Mouse (Mus musculus) testis, adult 2 months (tissue): ENCODE results near the gene Adamts15. TPM values are rescaled to one million over a fixed set of nuclear protein-coding genes. Genes with fewer than 3 reads are reported as not detected.

Source experiments
- H3K27ac ChIP-seq: fragments of 200-500 bp; 2 replicates; pipeline ENCODE4 v1.5.1; 2012; ENCODE audit warnings: low read depth, low read length; ENCODE audit not compliant: control insufficient read depth, insufficient read depth
- H3K27me3 ChIP-seq: fragments of 200-500 bp; 2 replicates; pipeline ENCODE4 v1.6.1; 2012; ENCODE audit warnings: mild to moderate bottlenecking, low read length, moderate library complexity; ENCODE audit not compliant: control insufficient read depth, insufficient read depth
- H3K36me3 ChIP-seq: fragments of 200-500 bp; 2 replicates; pipeline ENCODE4 v1.6.1; 2012; ENCODE audit warnings: mild to moderate bottlenecking, low read length; ENCODE audit not compliant: control insufficient read depth, insufficient read depth
- H3K4me1 ChIP-seq: fragments of 200-500 bp; 2 replicates; pipeline ENCODE4 v1.6.1; 2012; ENCODE audit warnings: low read length; ENCODE audit not compliant: control insufficient read depth, insufficient read depth
- H3K4me3 ChIP-seq: fragments of 200-500 bp; 2 replicates; pipeline ENCODE4 v1.5.1; 2012; ENCODE audit warnings: low read depth, mild to moderate bottlenecking, low read length, moderate library complexity, mixed read lengths; ENCODE audit not compliant: control insufficient read depth
- CTCF ChIP-seq: fragments of 200-500 bp; IDR thresholded peaks from 2 replicates; pipeline ENCODE4 v1.5.1; 2012; ENCODE audit warnings: low read depth, mild to moderate bottlenecking, inconsistent platforms, low read length, moderate library complexity; ENCODE audit not compliant: control insufficient read depth, insufficient read depth, insufficient replicate concordance
- POLR2A ChIP-seq: fragments of 200-500 bp; IDR thresholded peaks from 2 replicates; pipeline ENCODE4 v1.6.1; 2012; ENCODE audit warnings: low read depth, mild to moderate bottlenecking, inconsistent platforms, low read length, moderate library complexity; ENCODE audit not compliant: control insufficient read depth
- polyA plus RNA-seq: library from polyadenylated mRNA; depleted of rRNA; stranded (reverse); fragments of >200 nt; gene quantifications from 2 replicates; pipeline ENCODE4 v1.2.3, GENCODE M21; 2012

Gene Adamts15
- polyA plus RNA-seq, 1 experiment = 0.58 TPM

DNA sequence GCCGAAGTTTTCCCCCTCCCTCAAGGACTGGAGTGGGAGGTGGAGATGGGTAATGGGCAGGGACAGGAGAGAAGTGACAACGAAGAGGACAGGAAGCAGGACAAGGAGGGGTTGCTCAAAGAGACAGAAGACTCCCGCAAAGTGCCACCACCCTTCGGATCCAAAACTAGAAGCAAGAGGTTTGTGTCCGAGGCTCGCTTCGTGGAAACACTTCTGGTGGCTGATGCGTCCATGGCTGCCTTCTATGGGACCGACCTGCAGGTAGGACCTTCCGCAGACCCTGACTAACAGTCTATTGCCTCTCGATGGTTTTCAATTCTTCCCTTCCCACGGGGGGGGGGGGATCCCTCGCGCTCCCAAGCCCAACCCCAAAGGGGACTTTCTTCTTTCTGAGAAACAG lies 21.1 kb upstream of the Adamts15 start:
- TF ChIP-seq POLR2A (no peak), CTCF (no peak)
- H3K36me3 ChIP-seq = no peaks in the 10 kb centered on the region
- no peak overlapping the region for H3K27ac ChIP-seq
- no peaks in the 10 kb centered on the region for H3K27me3 ChIP-seq
- H3K4me3 ChIP-seq = peak overlapping the region; percentile 70
- peaks cover 14% of the 10 kb centered on the region for H3K4me1 ChIP-seq

DNA sequence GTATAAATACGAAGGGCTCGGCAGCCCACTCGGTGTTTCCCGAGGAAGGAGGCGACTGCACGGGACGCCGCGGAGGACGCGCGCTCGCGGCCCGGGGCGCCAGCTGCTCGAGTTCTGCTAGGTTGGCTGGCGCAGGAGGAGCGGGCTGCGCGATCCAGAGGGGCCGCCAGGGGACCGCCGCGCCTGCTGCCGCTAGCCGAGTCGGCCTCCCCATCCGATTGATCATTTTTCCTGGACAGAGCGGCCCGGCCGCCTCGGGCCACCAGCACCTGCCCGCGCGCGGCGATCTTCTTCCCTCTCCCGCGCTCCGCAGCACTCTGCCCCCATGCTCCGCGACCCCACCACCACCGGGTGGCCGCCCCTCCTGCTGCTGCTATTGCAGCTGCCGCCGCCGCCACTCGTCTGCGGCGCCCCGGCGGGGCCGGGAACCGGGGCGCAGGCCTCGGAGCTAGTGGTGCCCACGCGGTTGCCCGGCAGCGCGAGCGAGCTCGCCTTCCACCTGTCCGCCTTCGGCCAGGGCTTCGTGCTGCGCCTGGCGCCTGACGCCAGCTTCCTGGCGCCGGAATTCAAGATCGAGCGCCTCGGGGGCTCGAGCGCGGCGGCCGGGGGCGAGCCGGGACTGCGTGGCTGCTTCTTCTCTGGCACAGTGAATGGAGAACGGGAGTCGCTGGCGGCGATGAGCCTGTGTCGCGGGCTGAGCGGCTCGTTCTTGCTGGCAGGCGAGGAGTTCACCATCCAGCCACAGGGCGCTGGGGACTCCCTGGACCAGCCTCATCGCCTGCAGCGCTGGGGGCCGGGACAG lies 20.5 kb upstream of the Adamts15 start, which contains the start of gene Adamts8:
TSS of gene Adamts8 (plus strand) at position 51 of the 802 bp plus-strand sequence.
- peak within 1 kb of the TSS; percentile 70 for H3K4me3 ChIP-seq
- H3K27me3 ChIP-seq = no peaks in the 10 kb centered on the region
- peaks cover 14% of the 10 kb centered on the region for H3K4me1 ChIP-seq
- no peak for TF ChIP-seq CTCF
- TF ChIP-seq POLR2A = no peak
- no peaks in the 10 kb centered on the region for H3K36me3 ChIP-seq
- no peak within 1 kb of the TSS for H3K27ac ChIP-seq

DNA sequence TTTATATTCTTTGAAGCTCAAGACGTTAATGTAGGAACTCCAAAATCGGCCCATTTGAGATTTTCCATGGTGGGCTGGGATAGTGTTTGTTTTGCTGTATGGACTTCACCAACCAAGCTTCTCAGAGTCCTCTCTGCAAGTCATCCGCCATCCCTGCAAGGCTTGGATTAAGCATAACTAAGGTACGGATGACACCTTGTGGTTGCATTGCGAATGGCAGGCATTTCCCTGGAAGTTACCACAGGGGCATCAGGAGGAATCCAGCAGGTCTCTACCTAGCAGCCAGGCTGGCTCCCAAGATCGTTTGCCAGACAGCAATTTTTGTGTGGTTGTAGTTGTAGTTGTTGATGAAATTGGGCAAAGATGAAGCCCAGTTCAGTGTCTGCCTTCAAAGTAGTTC lies 18.1 kb upstream of the Adamts15 start:
- H3K4me1 ChIP-seq = peaks cover 14% of the 10 kb centered on the region
- no peaks in the 10 kb centered on the region for H3K36me3 ChIP-seq
- no peak overlapping the region for H3K27ac ChIP-seq
- no peak overlapping the region for H3K4me3 ChIP-seq
- peak; percentile 66; the same call in 1 of the 2 replicates for TF ChIP-seq CTCF
- no peak for TF ChIP-seq POLR2A
- H3K27me3 ChIP-seq = no peaks in the 10 kb centered on the region

DNA sequence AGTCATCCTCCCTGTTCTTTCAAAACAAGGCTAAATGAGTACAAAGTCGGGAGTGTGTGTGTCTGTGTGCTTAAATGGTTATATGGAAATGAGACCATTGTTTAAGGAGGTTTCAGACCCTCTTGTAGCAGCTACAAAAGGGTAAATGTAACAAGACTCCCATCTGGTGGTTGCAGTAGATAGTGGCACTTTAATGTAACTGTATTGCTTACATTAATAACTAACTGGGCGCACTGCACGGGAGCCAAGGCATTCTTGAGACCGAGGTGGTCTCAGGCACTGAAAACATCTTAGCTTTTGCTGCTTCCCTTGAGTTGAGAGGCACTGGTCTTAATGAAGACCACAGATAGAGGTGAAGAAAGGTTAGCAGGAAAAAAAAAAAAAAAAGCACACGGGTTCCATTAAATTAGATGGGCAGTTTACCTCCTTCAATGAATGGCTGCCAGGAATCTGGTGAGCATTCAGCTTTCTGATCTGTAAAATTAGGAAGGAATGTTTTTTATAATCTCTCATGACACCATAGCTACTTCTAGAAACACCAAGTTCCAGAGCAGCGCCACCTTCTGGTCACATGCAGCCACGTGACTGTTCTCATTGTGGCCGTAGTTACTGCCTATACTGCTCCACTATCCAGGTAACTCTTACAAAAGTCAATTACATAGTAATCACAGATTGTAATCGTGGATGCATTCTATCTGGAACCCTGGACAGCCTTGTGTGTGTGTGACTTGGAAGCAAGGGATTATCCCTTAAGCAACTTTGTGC lies 14.6 kb upstream of the Adamts15 start:
- no peaks in the 10 kb centered on the region for H3K36me3 ChIP-seq
- no peaks in the 10 kb centered on the region for H3K4me1 ChIP-seq
- TF ChIP-seq CTCF = peak; percentile 53; the same call in 1 of the 2 replicates
- TF ChIP-seq POLR2A = no peak
- H3K4me3 ChIP-seq = no peak overlapping the region
- no peaks in the 10 kb centered on the region for H3K27me3 ChIP-seq
- H3K27ac ChIP-seq = no peak overlapping the region

DNA sequence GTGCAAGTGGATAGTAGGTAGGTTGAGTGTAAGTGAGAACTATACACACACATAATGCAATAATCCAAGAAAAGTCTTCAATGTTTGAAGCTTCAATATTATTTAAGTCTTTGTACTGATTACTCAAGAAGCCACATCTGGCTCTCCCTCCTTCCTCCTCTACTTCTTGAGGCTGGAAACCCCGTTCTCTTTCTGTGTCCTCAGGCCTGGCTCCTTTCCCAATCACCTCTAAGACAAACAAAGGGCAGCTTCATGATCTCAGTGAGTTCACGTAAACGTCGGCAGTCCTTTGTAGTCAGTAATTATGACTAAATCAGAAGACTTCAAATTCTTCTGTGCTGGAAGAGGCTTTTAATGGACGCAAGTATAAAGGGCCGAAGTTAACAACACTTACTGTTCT lies 12.6 kb upstream of the Adamts15 start:
- Histone ChIP-seq H3K27ac (no peak overlapping the region), H3K36me3 (no peaks in the 10 kb centered on the region), H3K4me1 (no peaks in the 10 kb centered on the region), H3K4me3 (no peak overlapping the region), H3K27me3 (no peaks in the 10 kb centered on the region)
- TF ChIP-seq CTCF (no peak), POLR2A (no peak)

DNA sequence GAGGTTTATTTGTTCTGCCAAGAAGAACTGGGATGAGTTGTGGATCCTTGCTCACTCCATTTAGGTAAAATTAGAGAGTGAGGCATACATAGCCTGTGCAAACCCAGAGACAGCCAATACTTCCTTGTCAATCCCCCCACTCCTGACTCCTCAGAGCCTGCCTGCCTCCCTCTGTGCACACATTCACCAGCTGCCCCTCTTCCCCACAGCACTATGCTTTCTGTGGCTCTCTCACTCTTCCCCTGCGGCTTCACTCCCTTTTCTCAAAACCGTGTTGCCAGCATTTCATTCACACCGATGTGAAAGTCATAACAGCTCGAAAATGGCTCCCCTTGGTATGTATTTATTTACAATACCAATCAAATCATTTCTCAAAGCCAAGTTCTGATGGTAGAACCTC lies 10.1 kb upstream of the Adamts15 start:
- no peaks in the 10 kb centered on the region for H3K36me3 ChIP-seq
- no peak overlapping the region for H3K4me3 ChIP-seq
- no peak for TF ChIP-seq CTCF
- no peak for TF ChIP-seq POLR2A
- no peaks in the 10 kb centered on the region for H3K4me1 ChIP-seq
- H3K27ac ChIP-seq = no peak overlapping the region
- no peaks in the 10 kb centered on the region for H3K27me3 ChIP-seq

DNA sequence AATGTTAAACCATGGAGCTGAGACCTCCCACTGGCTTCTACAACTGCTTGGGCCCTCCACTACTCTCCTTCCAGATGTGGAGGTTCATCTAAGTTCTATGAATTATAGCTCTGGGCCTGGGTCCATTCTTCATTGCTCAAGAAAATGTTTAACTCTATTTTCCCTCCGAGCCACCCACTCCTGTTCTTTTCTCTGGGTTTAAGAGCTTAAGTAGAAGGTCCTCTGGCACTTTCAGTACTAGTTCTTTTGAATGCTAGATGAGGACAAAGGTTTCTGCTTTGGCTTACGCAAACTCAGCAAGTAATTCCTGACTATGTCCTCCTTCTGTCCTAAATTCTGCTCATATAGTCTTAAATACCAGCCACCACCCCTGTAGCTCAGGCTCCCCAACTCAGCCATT lies 6.5 kb upstream of the Adamts15 start:
- Histone ChIP-seq H3K27ac (no peak overlapping the region), H3K27me3 (no peaks in the 10 kb centered on the region), H3K36me3 (no peaks in the 10 kb centered on the region), H3K4me1 (no peaks in the 10 kb centered on the region), H3K4me3 (no peak overlapping the region)
- TF ChIP-seq POLR2A = no peak
- TF ChIP-seq CTCF = no peak
